Mouse (Mus musculus) midbrain, postnatal 0 days (tissue): Measurements from ENCODE around the gene Yaf2. TPM values are rescaled to one million over a fixed set of nuclear protein-coding genes. Genes with fewer than 3 reads are reported as not detected.

ENCODE experiments used
- ATAC-seq: fragments of 200-750 bp; cut with Nextera tagmentation; 2 replicates; pipeline ENCODE4 v1.8.0; 2017; ENCODE audit warnings: moderate number of reproducible peaks, mild to moderate bottlenecking, moderate TSS enrichment, moderate library complexity; ENCODE audit not compliant: low FRiP score
- DNase-seq: peaks from one replicate; pipeline ENCODE4 v3.0.0-alpha.2; 2015; ENCODE audit warnings: low spot score
- H3K27ac ChIP-seq: fragments of 300-500 bp; sonication (generic); 2 replicates; pipeline ENCODE4 v1.5.1; 2014; ENCODE audit warnings: low read depth, mild to moderate bottlenecking, low read length, mixed read lengths
- H3K27me3 ChIP-seq: fragments of 300-500 bp; sonication (generic); 2 replicates; pipeline ENCODE4 v1.6.1; 2014; ENCODE audit warnings: low read length, control low read depth, mixed read lengths; ENCODE audit not compliant: insufficient read depth
- H3K36me3 ChIP-seq: fragments of 300-500 bp; sonication (generic); 2 replicates; pipeline ENCODE4 v1.6.1; 2014; ENCODE audit warnings: low read length, control low read depth, mixed read lengths; ENCODE audit not compliant: insufficient read depth
- H3K4me1 ChIP-seq: fragments of 300-500 bp; sonication (generic); 2 replicates; pipeline ENCODE4 v1.6.1; 2014; ENCODE audit warnings: mild to moderate bottlenecking, control low read depth, antibody characterized with exemption, low read length, mixed read lengths; ENCODE audit not compliant: insufficient read depth
- H3K4me2 ChIP-seq: fragments of 300-500 bp; sonication (generic); 2 replicates; pipeline ENCODE4 v1.6.1; 2014; ENCODE audit warnings: low read depth, mild to moderate bottlenecking, low read length, mixed read lengths; ENCODE audit not compliant: poor library complexity, severe bottlenecking
- H3K4me3 ChIP-seq: fragments of 300-500 bp; sonication (generic); 2 replicates; pipeline ENCODE4 v1.5.1; 2014; ENCODE audit warnings: low read depth, mild to moderate bottlenecking, low read length, moderate library complexity
- H3K9ac ChIP-seq: fragments of 300-500 bp; sonication (generic); replicated peaks from 2 replicates; pipeline ENCODE4 v1.6.1; 2014; ENCODE audit warnings: mild to moderate bottlenecking, low read length, moderate library complexity, mixed read lengths; ENCODE audit not compliant: poor library complexity, severe bottlenecking
- H3K9me3 ChIP-seq: fragments of 300-500 bp; sonication (generic); 2 replicates; pipeline ENCODE4 v1.6.1; 2016; ENCODE audit warnings: low read length, control low read depth
- CTCF ChIP-seq: IDR thresholded peaks from 2 replicates; pipeline ENCODE4 v1.5.1; 2016; ENCODE audit warnings: antibody characterized with exemption, mild to moderate bottlenecking
- WGBS: fragments of 180-500 bp; shearing (Covaris S2); extraction: QIAGEN DNeasy Blood & Tissue Kit; methylation state at CpG from one replicate; pipeline ENCODE4 v1.1.7; 2014; 5-methylcytosine and 5-hydroxymethylcytosine counted together
- polyA plus RNA-seq: library from polyadenylated mRNA; unstranded; fragments of >200 nt; fragmentation: Nextera tagmentation; extraction: Ambion mirVana; gene quantifications from 2 replicates; pipeline ENCODE4 v1.2.1, GENCODE M21; 2015
- total RNA-seq: library from RNA; depleted of rRNA; stranded (reverse); fragments of >200 nt; gene quantifications from 2 replicates; pipeline ENCODE4 v1.2.3, GENCODE M21; 2014

Yaf2 gene
- total and polyA plus RNA-seq, 2 experiments from 2014 or later = 90.5 to 155 TPM

- no peak overlapping the region for H3K4me2 ChIP-seq
- peaks cover 13% of the 10 kb centered on the region; the same call in 1 of the 2 replicates for H3K36me3 ChIP-seq
- H3K4me3 ChIP-seq = no peak overlapping the region
- no peak for ATAC-seq
- 69% methylated on average over 11 of the region's 11 CpGs for WGBS
- DNase-seq = peak; percentile 12
- H3K27me3 ChIP-seq = no peaks in the 10 kb centered on the region
- no peaks in the 10 kb centered on the region for H3K4me1 ChIP-seq
- H3K27ac ChIP-seq = no peak overlapping the region
- peak; percentile 55 for TF ChIP-seq CTCF
- no peak overlapping the region for H3K9ac ChIP-seq
- no peaks in the 10 kb centered on the region for H3K9me3 ChIP-seq
These were observed 53.4 kb downstream of the Yaf2 start for GRCm38 (mm10) chr15:93283349-93283748.

GRCm38 (mm10) chr15:93276276-93276675 is 60.5 kb downstream of the Yaf2 start:
- WGBS = 3% methylated on average over 14 of the region's 14 CpGs
- peak; percentile 30 for DNase-seq
- no peak for TF ChIP-seq CTCF
- ATAC-seq = no peak
- H3K4me3 ChIP-seq = peak overlapping the region; percentile 77
- peaks cover 4% of the 10 kb centered on the region; the same call in 1 of the 2 replicates for H3K4me1 ChIP-seq
- H3K27me3 ChIP-seq = no peaks in the 10 kb centered on the region
- H3K9ac ChIP-seq = no peak overlapping the region
- H3K9me3 ChIP-seq = no peaks in the 10 kb centered on the region
- peak overlapping the region; percentile 79; the same call in 1 of the 2 replicates for H3K27ac ChIP-seq
- peak overlapping the region; percentile 87 for H3K4me2 ChIP-seq
- peaks cover 9% of the 10 kb centered on the region; the same call in 1 of the 2 replicates for H3K36me3 ChIP-seq

- Histone ChIP-seq H3K4me2 (peak overlapping the region; percentile 87), H3K27ac (peak overlapping the region; percentile 79), H3K4me1 (peaks cover 4% of the 10 kb centered on the region; the same call in 1 of the 2 replicates), H3K27me3 (no peaks in the 10 kb centered on the region), H3K4me3 (peak overlapping the region; percentile 77), H3K9ac (peak overlapping the region; percentile 72), H3K9me3 (no peaks in the 10 kb centered on the region), H3K36me3 (peaks cover 6% of the 10 kb centered on the region; the same call in 1 of the 2 replicates)
- ATAC-seq (peak; percentile 59), DNase-seq (peak; percentile 9)
- peak; percentile 17; the same call in 1 of the 2 replicates for TF ChIP-seq CTCF
- WGBS = under 1% methylated on average over 21 of the region's 21 CpGs
These were observed 61.1 kb downstream of the Yaf2 start for GRCm38 (mm10) chr15:93275623-93276022.

- Histone ChIP-seq H3K36me3 (0 out of 2 replicates have a peak, but pooled peaks cover 5% of the 10 kb centered on the region), H3K9ac (peak within 1 kb of the TSS; percentile 72), H3K4me1 (peaks cover 4% of the 10 kb centered on the region; the same call in 1 of the 2 replicates), H3K27ac (peak within 1 kb of the TSS; percentile 79), H3K27me3 (no peaks in the 10 kb centered on the region), H3K4me3 (peak within 1 kb of the TSS; percentile 77), H3K4me2 (peak within 1 kb of the TSS; percentile 87), H3K9me3 (no peaks in the 10 kb centered on the region)
- TF ChIP-seq CTCF = no peak
- DNase-seq (peak; percentile 97), ATAC-seq (peak; percentile 98)
- under 1% methylated on average over 72 of the region's 93 CpGs for WGBS
These were observed 61.8 kb downstream of the Yaf2 start, which contains the start of gene Gxylt1 for GRCm38 (mm10) chr15:93274679-93275583. Gene Gxylt1, minus strand, starts transcription at chr15:93275179.

GRCm38 (mm10) chr15:93273788-93274678 is 62.7 kb downstream of the Yaf2 start:
- no peak for ATAC-seq
- H3K36me3 ChIP-seq = 0 out of 2 replicates have a peak, but pooled peaks cover 4% of the 10 kb centered on the region
- TF ChIP-seq CTCF = no peak
- peak overlapping the region; percentile 77 for H3K4me3 ChIP-seq
- H3K9me3 ChIP-seq = no peaks in the 10 kb centered on the region
- H3K4me2 ChIP-seq = peak overlapping the region; percentile 87
- H3K27ac ChIP-seq = peak overlapping the region; percentile 79
- H3K9ac ChIP-seq = peak overlapping the region; percentile 72
- H3K27me3 ChIP-seq = no peaks in the 10 kb centered on the region
- 40% methylated on average over 19 of the region's 19 CpGs for WGBS
- DNase-seq = no peak
- H3K4me1 ChIP-seq = peaks cover 4% of the 10 kb centered on the region; the same call in 1 of the 2 replicates
